Mouse (Mus musculus) olfactory bulb, adult 2 months (tissue): Measurements from ENCODE around the gene Arhgap30. TPM values are rescaled to one million over a fixed set of nuclear protein-coding genes. Genes with fewer than 3 reads are reported as not detected.

Source experiments
- H3K27ac ChIP-seq: fragments of 200-500 bp; 2 replicates; pipeline ENCODE4 v1.5.1; 2012; ENCODE audit warnings: low read depth, low read length; ENCODE audit not compliant: insufficient read depth
- H3K4me1 ChIP-seq: fragments of 200-500 bp; 2 replicates; pipeline ENCODE4 v1.6.1; 2012; ENCODE audit warnings: low read length; ENCODE audit not compliant: control insufficient read depth, insufficient read depth
- H3K4me3 ChIP-seq: fragments of 200-500 bp; 2 replicates; pipeline ENCODE4 v1.5.1; 2012; ENCODE audit warnings: mild to moderate bottlenecking, low read depth, low read length, moderate library complexity; ENCODE audit not compliant: insufficient read depth
- CTCF ChIP-seq: fragments of 200-500 bp; IDR thresholded peaks from 2 replicates; pipeline ENCODE4 v1.5.1; 2012; ENCODE audit warnings: low read depth, mild to moderate bottlenecking, low read length, moderate library complexity; ENCODE audit not compliant: insufficient read depth
- POLR2A ChIP-seq: fragments of 200-500 bp; IDR thresholded peaks from 2 replicates; pipeline ENCODE4 v1.6.1; 2012; ENCODE audit warnings: mild to moderate bottlenecking, low read depth, low read length, moderate library complexity; ENCODE audit not compliant: insufficient read depth
- WGBS: fragments of 180-500 bp; shearing (Covaris S2); methylation state at CpG from one replicate; pipeline ENCODE4 v1.1.7; 2018; 5-methylcytosine and 5-hydroxymethylcytosine counted together
- polyA plus RNA-seq: library from polyadenylated mRNA; stranded (reverse); fragments of >200 nt; gene quantifications from 2 replicates; pipeline ENCODE4 v1.2.4, GENCODE M21; 2012; ENCODE audit warnings: low replicate concordance; ENCODE audit not compliant: missing spikeins, insufficient read depth, insufficient read length

Arhgap30 gene
- polyA plus RNA-seq, 1 experiment, result 90.1 TPM

DNA sequence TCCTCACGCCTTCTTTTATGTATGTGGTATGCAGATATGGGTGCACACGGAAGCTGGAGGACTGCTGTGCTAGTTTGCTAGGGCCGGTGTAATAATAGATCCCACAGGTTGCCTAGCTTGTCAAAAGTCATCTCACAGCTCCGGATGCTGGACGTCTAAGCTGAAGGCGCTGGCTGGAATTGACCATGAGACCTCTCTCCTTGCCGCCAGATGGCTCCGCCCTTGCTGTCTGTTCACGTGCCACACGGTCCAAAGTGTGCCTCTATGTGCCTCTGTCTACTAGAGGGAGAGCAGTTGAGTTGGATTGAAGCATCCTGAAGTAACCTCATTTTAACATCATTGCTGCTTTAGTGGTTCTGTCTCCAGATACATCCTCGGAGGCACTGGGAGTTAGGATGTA, 61.3 kb downstream of the Arhgap30 start:
- TF ChIP-seq POLR2A, result no peak
- TF ChIP-seq CTCF, result no peak
- Histone ChIP-seq H3K4me1 (no peaks in the 10 kb centered on the region), H3K4me3 (no peak overlapping the region), H3K27ac (no peak overlapping the region)
- 88% methylated on average over 11 of the region's 11 CpGs for WGBS

DNA sequence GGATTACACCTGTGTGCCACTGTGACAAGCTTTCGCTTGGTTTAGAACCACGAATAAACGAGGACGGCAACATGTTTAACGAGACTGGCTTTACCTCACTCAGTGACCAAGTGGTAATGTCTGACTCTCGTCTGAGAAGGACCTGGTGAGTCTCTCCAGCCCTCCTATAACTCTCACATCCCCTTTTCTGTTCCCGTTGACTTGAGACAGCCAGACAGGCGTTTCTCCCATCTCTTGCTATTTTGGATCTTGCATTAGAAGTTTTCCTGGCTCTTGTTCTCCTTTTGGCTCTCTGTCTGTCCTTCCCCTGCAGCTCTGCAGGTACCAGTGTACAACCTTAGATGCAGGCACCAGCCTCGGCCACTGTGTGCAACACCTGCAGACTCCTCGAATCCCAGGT, 62.2 kb downstream of the Arhgap30 start:
- no peak overlapping the region for H3K27ac ChIP-seq
- no peaks in the 10 kb centered on the region for H3K4me1 ChIP-seq
- 88% methylated on average over 10 of the region's 10 CpGs for WGBS
- no peak overlapping the region for H3K4me3 ChIP-seq
- TF ChIP-seq POLR2A (no peak), CTCF (no peak)

DNA sequence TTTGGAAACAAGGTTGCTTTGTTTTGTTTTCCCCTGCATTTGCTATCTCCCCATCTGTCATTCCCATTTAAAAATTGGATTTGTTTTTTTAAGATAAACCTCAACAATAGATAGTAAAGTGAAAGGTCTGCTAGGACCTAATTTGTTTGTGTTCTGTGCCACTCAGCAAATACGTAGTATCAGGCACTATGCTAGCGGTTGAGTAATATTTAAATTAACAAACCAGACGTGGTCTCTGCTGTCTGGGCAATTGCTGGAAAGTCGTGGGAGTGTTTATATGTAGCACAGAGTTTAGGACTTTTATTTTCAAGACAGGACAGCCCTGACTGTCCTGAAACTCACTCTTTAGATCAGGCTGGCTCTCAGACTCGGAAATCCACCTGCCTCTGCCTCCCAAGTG, 63.8 kb downstream of the Arhgap30 start:
- Histone ChIP-seq H3K27ac (no peak overlapping the region), H3K4me1 (no peaks in the 10 kb centered on the region), H3K4me3 (no peak overlapping the region)
- WGBS, result 83% methylated on average over 5 of the region's 5 CpGs
- TF ChIP-seq CTCF (no peak), POLR2A (no peak)

DNA sequence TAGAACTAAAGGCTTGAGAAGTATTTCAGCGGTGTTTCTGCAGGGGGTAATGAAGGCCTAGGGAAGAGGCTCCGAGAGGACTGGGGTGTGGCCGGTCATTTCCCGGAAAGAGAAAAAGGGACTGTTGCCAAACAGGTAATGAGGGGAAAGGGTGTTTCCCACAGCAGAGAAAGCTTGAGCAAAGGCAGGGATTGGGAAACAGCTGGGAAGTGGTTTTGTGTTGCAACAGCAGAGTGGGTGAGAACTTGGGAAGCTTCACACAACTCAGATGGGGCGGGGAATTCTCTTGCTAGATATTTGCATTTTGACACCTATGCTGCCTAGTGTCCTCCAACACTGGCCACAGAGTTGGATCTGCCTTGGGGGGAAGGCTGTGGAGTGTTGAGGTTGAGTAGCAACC, 64.2 kb downstream of the Arhgap30 start:
- TF ChIP-seq POLR2A, result no peak
- 89% methylated on average over 5 of the region's 5 CpGs for WGBS
- Histone ChIP-seq H3K4me1 (no peaks in the 10 kb centered on the region), H3K4me3 (no peak overlapping the region), H3K27ac (no peak overlapping the region)

DNA sequence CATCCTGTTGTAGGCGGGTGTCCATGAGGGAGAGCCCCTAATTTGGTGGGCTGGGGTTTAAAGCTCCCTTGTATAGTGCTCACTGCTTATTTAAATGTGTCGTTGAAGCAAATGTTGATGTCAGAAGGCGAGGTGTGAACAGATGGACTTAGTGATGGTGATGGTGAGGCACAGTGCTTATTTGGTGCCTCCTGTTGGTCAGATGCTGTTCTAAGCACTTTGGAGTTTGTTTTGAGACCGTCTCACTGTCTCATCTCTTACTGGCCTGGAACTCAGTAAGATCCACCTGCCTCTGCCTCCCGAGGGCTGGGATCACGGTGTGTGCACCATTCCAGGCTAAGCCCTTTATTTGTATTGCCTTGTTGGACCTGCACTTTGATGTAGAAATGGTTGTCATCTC, 66.2 kb downstream of the Arhgap30 start:
- no peak overlapping the region for H3K27ac ChIP-seq
- no peaks in the 10 kb centered on the region for H3K4me1 ChIP-seq
- 88% methylated on average over 6 of the region's 6 CpGs for WGBS
- no peak overlapping the region for H3K4me3 ChIP-seq
- TF ChIP-seq POLR2A, result no peak
- no peak for TF ChIP-seq CTCF

DNA sequence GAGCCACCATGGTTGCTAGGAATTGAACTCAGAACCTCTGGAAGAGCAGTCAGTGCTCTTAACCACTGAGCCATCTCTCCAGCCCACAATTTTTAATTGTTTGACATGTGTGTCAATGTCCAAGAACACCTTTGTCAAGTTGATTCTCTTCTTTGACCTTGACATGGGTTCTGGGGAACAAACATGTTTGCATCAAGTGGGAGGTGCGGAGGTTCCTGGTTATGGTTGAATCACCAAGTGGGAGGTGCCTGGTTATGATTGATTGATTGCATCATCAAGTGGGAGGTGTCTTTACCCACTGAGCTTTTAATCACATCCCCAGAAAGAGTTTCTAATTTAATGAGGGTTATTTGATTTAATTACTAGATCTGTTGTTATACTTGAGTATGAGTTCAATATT, 68.8 kb downstream of the Arhgap30 start:
- no peak overlapping the region for H3K27ac ChIP-seq
- no peak overlapping the region for H3K4me3 ChIP-seq
- TF ChIP-seq POLR2A (no peak), CTCF (no peak)
- H3K4me1 ChIP-seq, result peaks cover 3% of the 10 kb centered on the region; the same call in 1 of the 2 replicates
- 98% methylated on average over 1 of the region's 1 CpGs for WGBS

DNA sequence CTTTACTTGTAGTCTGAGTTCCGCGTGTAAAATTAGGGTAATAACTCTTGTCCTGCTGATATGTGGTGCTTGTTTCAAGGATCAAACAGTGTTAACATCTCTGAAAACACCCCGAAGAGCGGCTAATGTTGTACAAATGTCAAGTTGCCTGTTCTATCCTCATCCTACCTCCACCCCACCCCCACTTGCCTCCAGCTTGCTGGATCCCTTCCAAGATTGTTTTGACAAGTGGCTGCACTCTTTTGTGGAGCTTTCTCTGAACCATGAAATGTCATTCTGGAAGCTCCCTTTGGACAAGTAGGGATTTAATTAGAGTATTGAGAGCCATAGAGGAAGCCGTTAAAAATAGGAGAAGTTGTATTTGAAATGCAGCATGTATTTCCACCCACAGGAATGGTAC, 71.0 kb downstream of the Arhgap30 start:
- 18% methylated on average over 5 of the region's 5 CpGs for WGBS
- Histone ChIP-seq H3K27ac (no peak overlapping the region), H3K4me3 (no peak overlapping the region), H3K4me1 (peaks cover 3% of the 10 kb centered on the region; the same call in 1 of the 2 replicates)
- TF ChIP-seq POLR2A (no peak), CTCF (no peak)

Other genes starting within 250 kb of the Arhgap30 start
- not detected in 2 replicates for gene Sdhc, start 238.4 kb upstream of the Arhgap30 start, polyA plus RNA-seq
- gene Mpz, start 238.2 kb upstream of the Arhgap30 start, polyA plus RNA-seq, result not detected in 2 replicates
- 326 and 491 TPM in 2 replicates for gene Pcp4l1, start 192.7 kb upstream of the Arhgap30 start, polyA plus RNA-seq
- gene Nr1i3, start 175.0 kb upstream of the Arhgap30 start, polyA plus RNA-seq, result not detected in 2 replicates
- gene Tomm40l, start 166.4 kb upstream of the Arhgap30 start, polyA plus RNA-seq, result not detected in 2 replicates
- gene Apoa2, start 163.9 kb upstream of the Arhgap30 start, polyA plus RNA-seq, result not detected in 2 replicates
- gene Fcer1g, start 154.6 kb upstream of the Arhgap30 start, polyA plus RNA-seq, result not detected in 2 replicates
- not detected in 2 replicates for gene Adamts4, start 138.5 kb upstream of the Arhgap30 start, polyA plus RNA-seq
- 704 TPM in 1 of 2 replicates, not detected in the other for gene Ndufs2, start 137.6 kb upstream of the Arhgap30 start, polyA plus RNA-seq
- not detected in 2 replicates for gene B4galt3, start 118.6 kb upstream of the Arhgap30 start, polyA plus RNA-seq
- gene Ppox, start 107.8 kb upstream of the Arhgap30 start, polyA plus RNA-seq, result not detected in 2 replicates
- not detected in 2 replicates for gene Usp21, start 101.0 kb upstream of the Arhgap30 start, polyA plus RNA-seq
- gene Ufc1, start 93.9 kb upstream of the Arhgap30 start, polyA plus RNA-seq, result not detected in 2 replicates
- not detected in 2 replicates for gene Dedd, start 59.8 kb upstream of the Arhgap30 start, polyA plus RNA-seq
- gene Nit1, start 43.3 kb upstream of the Arhgap30 start, polyA plus RNA-seq, result not detected in 2 replicates
- gene Pfdn2, start 43.3 kb upstream of the Arhgap30 start, polyA plus RNA-seq, result not detected in 2 replicates
- gene Klhdc9, start 28.2 kb upstream of the Arhgap30 start, polyA plus RNA-seq, result not detected in 2 replicates
- not detected in 2 replicates for gene Nectin4, start 18.9 kb upstream of the Arhgap30 start, polyA plus RNA-seq
- not detected in 2 replicates for gene Usf1, start 22.4 kb downstream of the Arhgap30 start, polyA plus RNA-seq
- not detected in 2 replicates for gene Tstd1, start 29.9 kb downstream of the Arhgap30 start, polyA plus RNA-seq
- not detected in 2 replicates for gene F11r, start 48.6 kb downstream of the Arhgap30 start, polyA plus RNA-seq
- gene Alyref2, start 114.5 kb downstream of the Arhgap30 start, polyA plus RNA-seq, result not detected in 2 replicates
- gene Itln1, start 146.3 kb downstream of the Arhgap30 start, polyA plus RNA-seq, result not detected in 2 replicates
- not detected in 2 replicates for gene Cd244a, start 170.2 kb downstream of the Arhgap30 start, polyA plus RNA-seq
- not detected in 2 replicates for gene Ly9, start 218.5 kb downstream of the Arhgap30 start, polyA plus RNA-seq